Mouse (Mus musculus) olfactory bulb, adult 2 months (tissue): Measurements from ENCODE around the gene Matn4.

ENCODE experiments used
- CTCF ChIP-seq: fragments of 200-500 bp; IDR thresholded peaks from 2 replicates; pipeline ENCODE4 v1.5.1; 2012; ENCODE audit warnings: low read depth, mild to moderate bottlenecking, low read length, moderate library complexity; ENCODE audit not compliant: insufficient read depth
- POLR2A ChIP-seq: fragments of 200-500 bp; IDR thresholded peaks from 2 replicates; pipeline ENCODE4 v1.6.1; 2012; ENCODE audit warnings: mild to moderate bottlenecking, low read depth, low read length, moderate library complexity; ENCODE audit not compliant: insufficient read depth

GRCm38 (mm10) chr2:164396911-164397310, 8.0 kb downstream of the Matn4 start:
- TF ChIP-seq CTCF (no peak), POLR2A (no peak)
